Mouse (Mus musculus): ENCODE results near the gene C530008M17Rik. TPM values are rescaled to one million over a fixed set of nuclear protein-coding genes. Genes with fewer than 3 reads are reported as not detected.

Gene C530008M17Rik
- 1 to 10 TPM; 2.0 to 5.9 (median 2.5) TPM for total RNA-seq (2022)

DNA sequence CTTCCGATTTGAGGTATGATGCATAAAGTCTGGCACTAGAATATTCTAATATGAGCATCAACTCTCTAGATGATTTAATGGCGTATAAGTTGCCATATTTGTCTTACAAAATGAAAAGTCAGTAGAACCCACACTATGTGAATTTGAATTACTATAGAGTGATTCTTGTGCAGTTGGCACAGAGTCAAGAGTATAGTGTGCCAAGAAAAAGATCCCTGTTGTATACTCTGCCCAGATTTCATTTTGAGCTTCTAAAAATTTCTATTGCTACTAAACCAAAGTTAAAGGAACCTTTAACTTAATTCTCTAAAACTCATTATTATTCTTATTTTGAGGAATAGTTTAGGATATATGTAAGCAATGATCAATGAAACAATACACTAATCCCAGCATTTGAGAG lies at the start of gene C530008M17Rik:
C530008M17Rik (plus strand) TSS at position 301 of the 400 bp plus-strand sequence.
- no peak for DNase-seq (ENCODE audit: low spot score)

DNA sequence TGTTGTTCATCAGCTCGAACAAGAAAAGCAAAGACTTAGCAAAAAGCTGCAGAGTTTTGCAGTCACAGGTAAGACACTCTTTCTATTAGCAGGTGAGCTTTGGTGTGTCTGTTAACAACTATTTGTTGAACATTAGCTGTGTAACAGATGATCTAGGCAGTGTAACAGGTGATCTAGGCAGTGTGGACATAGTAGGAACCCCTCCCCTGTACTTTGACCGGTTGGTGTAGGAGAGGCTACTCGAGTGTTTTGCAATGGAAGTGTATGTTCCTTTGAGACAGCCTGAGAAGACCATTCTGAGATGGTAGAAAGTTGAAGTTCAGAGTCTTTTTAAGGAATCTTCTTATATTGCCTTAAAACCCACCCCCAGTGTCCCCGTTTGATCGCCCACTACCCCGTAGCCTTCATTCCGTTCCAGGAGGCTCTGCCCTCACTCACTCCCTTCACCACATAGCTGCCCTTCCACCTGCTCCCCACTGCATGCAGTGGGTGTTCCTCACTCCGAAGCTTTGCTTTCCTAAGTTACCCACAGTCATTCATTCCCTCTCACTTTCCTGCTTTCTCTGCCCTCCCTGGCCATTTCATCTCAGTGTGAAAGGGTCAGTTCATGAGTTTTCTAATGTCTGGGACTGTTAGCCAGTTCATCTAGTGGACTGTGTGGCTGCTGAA lies 46.5 kb upstream of the C530008M17Rik start:
- no peak for DNase-seq (ENCODE audit: low spot score)

DNA sequence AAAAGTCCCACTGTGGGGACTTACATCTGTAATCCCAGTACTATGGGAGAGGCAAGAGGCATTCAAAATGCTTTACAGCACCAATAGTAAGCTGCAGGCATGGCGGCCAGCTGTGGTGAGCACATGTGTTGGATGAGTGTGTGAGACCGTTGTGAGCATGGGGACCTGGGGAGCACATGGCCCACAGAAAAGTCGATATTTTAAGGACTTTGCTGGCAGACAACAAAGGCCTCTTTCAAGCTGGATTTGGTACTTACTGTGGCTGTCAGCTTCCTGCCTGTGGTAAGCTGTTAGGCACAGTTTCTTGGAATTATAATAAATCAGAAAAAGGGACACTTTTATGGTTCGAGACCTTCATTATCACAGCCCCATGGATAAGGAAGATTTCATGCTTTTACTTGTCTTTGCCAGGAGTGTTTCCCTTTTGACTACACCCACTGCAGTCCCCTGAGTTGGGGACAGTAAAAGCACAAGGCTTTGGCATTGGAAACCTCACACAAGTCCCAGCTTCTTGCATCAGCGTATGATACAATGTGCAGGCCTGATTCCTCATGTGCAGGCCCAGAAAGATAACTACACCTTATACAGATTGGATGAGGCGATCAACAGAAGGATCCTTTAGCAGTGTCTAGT lies 43.3 kb upstream of the C530008M17Rik start:
- no peak for DNase-seq (ENCODE audit: low spot score)

DNA sequence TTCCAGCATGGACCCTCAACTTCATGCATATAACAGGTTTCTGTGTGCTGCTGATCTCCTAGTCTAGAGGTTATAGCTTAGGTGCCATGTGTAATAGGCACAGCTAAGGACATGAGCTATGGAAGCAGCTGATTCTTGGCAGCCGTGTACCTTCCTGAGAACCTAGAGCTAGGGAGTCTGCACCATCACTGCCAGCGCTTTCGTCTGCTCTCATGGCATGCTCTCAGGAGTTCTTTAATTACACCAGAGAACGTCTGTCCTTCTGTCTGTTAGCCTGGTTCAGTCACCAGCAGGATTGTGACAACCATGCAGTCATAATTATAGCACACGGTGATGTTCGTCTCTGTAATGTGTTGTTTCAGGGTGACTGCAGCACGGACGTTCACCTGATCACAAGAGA lies 41.0 kb upstream of the C530008M17Rik start:
- DNase-seq (ENCODE audit: low spot score): no peak

DNA sequence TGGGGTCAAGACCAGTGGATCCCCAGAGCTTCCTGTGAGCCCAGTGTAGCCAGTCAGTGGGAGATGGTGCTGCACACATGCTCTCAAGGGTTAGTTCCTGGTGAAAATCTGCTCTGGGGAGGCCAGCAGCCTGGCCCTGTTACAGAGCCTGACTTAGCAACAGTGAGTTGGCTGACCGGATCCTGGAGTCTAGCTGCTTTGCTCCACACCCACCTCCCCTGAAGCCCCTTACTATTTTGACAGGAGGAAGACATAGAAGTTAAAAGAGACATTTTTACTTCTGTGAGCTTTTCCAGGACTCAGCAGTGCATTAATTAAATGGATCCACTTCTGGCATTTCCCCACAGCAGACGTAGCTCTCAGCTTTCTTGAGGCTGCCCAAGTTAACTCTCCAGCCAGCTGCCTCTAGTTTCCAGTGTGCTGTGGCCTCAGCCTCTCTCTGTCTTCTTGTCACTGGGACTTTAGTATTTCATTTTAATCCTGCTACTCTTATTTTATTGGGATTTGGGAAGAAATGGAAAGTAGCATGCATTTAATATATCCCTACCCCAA lies 40.0 kb upstream of the C530008M17Rik start:
- DNase-seq (ENCODE audit: low spot score): no peak

DNA sequence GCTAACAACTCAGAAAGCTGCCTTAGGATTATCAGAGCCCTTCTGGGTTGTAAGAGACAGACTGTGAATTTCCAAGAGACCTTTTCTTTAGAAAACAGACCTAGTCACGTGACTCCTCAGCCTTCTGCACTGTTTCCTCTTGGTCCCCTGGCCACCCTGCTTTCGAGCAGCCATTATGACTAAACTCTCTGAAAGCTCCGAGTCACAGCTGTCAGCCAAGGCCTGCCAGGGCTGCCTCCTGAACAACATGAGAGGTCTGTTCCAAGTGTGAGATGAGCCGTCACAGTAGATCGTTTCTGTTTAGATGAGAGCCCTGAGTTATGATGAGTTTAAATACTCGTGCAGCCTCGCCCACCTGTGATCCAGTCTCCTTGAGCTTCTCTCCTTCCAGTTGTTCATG lies 37.6 kb upstream of the C530008M17Rik start:
- DNase-seq (ENCODE audit: low spot score): no peak

DNA sequence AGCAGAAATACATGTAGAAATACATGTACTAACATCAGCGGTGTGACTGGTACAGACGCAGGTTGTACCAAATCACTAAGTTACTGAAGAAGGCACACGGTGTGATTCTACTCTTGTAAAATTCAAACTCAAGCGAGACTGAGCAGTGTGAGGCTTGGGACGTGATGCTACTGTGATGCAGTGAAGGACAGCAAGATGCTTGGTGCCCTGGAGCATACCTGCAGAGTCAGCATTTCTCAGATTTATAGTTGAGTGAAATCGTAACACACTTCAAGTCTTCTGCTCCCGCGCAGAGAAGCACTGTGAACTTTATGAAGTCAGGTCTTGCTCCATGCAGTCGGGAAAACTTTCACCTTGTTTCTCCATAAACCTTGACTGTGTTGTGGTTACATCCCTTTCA lies 32.6 kb upstream of the C530008M17Rik start:
- DNase-seq (ENCODE audit: low spot score): no peak

DNA sequence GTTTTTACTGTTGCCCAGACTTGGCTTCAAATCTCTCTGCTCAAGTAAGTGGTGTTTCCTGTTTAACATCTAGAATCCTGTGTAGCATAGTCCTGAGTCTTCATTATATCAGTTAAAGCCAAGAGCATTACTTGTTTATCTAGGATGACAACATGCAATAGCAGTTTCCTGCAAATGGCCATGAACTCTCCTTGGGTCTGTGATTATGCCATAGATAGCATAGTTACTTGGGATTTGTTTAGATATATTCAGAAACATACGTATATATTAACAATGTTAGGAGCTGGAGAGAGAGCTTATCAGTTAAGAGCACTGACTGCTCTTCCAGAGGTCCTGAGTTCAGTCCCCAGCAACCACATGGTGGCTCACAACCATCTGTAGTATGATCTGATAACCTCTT lies 28.5 kb upstream of the C530008M17Rik start:
- no peak for DNase-seq (ENCODE audit: low spot score)

DNA sequence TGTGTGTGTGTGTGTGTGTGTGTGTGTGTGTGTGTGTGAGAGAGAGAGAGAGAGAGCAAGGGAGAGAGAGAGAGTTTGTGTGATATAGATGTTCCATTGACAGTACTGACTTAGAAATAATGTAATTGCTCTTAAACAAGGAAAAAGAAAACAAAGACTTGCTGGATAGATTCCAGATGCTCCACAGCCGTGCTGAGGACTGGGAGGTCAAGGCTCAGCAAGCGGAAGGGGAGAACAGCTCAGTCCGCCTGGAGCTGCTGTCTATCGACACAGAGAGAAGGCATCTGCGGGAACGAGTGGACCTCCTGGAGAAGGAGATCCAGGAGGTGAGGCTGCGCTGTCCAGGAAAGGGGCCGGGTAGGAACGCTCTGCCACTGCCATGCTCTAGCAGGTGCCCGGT lies 22.3 kb upstream of the C530008M17Rik start:
- DNase-seq (ENCODE audit: low spot score): no peak

DNA sequence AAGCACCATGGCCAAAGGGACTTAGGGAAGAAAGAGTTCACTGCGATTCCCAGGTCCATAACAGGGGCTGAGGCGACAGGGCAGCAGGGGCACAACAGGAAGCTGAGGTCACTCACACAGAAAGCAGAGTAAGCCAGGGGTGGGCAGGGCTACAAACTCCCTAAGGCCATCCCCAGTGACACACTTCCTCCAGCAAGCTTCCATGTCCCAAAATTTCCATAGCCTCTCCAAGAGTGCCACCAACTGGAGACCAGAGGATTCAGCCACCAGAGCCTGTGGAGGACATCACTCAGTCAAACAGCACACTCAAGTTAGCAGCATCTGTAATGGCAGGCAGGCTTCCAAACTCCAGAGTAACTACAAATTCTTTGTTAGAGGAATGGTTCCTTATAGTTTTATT lies 20.7 kb upstream of the C530008M17Rik start:
- no peak for DNase-seq (ENCODE audit: low spot score)

DNA sequence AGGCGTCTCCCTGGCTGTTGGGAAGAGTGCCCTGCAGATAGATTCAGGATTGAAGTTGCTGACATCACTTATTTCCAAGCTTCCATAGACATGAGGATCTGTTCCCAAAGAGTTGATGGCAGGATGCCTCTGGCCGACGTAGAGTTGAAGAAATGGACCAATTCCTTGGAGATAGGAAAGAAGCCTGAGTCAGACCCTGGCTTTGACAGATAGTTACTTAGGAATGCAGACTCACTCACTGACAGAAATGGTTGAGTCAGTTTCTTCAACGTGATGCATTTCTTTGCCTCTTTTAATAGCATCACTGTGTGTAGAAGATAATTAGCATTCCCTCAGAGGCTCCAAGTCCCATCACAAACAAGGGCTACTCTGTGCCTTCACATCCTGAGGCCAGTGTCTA lies 14.2 kb upstream of the C530008M17Rik start:
- DNase-seq (ENCODE audit: low spot score): no peak

DNA sequence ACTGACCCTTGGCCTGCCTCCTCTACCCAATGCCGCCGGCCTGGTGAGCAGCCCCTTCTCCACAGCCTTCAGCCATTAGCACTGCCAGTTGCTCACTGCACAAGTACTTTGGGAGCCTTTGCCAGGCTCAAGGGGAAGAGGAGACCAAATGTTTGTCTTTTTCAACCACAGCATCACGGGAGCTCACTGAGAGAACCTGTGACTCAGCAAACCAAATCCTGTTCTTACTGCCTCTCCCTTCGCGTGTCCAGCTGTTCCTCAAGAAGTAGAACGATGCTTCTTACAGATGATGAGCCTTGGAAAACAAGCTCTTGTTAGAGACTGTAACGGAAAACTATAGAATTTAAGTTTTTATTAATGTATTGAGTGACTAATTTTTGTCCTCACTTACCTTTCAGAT lies 12.1 kb upstream of the C530008M17Rik start:
- no peak for DNase-seq (ENCODE audit: low spot score)

DNA sequence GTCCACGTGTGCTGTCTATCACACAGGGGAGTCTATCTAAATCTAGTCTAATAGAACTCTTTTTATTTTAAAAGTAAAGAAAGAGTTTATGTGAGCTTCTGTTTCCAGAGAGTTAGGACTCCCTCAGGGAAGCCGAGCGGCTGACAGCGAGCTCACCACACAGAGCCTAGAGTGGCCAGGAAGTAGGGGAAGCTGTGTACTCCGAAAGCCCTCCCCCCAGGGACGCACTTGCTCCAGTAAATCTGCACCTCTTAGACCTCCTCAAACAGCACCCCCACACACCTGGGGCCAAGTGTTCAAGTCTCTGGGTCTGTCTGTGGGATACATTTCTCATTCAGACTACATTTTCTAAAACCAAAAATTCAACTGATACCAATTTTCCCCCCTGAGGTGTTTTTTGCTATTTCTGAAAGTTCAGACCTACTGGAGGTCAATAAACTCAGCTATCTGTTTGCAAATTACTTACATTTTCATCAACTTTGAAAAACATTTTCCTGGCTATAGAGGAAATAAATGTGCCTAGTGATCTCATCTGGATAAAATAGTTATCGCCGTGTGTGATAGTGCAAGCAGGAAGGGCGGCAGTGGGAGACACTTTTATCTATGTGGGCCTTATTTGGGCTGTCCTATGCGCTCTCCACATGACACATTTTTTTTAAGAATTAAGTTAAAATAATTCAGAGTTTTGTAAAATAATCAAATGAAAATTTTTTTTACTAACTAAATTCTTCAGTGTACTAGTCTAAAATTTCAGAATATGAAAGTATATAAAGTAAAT lies 11.0 kb upstream of the C530008M17Rik start:
- no peak for DNase-seq (ENCODE audit: low spot score)

DNA sequence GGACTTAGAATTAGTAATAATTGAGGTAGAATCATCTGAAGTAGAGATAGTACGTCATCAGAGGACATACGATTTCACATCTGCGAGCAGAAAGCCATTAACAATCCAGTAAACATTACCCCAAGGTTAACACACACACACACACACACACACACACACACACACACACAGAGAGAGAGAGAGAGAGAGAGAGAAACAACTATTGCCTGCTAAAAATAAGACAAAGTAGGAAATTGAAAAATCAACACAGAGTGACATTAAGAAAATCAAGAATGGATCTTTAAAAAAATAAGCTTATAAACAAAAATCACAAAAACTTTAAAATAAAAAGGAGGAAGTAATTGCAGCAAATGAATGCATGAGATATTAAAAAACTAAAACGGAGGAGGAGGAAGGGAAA lies 6.4 kb upstream of the C530008M17Rik start:
- DNase-seq (ENCODE audit: low spot score): no peak

DNA sequence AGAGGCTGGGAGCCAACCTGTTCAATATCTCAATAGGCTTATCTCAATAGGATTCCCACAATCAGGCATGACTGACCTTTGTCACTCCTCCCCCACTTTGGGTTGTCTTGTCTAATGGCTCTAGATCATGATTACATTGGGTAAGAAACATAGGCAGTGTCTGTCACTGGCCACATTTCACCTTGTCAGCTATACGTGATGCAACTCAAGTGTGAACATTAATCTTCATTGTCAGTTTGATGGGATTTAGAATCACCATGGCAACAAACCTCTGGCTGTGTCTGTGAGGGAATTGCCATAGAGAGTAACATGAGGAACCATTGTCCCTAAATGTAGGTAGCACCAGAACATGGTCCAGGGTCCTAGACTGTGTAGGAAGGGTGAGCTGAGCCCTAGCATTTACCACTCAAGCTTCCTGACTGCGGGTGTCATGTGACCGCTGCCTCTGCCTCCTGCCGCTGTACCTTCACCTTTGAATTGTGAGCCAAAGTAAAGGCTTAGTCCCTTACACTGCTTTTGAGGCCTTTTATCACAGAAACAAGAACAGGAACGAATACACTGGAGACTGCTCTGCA lies 5.1 kb upstream of the C530008M17Rik start:
- no peak for DNase-seq (ENCODE audit: low spot score)

DNA sequence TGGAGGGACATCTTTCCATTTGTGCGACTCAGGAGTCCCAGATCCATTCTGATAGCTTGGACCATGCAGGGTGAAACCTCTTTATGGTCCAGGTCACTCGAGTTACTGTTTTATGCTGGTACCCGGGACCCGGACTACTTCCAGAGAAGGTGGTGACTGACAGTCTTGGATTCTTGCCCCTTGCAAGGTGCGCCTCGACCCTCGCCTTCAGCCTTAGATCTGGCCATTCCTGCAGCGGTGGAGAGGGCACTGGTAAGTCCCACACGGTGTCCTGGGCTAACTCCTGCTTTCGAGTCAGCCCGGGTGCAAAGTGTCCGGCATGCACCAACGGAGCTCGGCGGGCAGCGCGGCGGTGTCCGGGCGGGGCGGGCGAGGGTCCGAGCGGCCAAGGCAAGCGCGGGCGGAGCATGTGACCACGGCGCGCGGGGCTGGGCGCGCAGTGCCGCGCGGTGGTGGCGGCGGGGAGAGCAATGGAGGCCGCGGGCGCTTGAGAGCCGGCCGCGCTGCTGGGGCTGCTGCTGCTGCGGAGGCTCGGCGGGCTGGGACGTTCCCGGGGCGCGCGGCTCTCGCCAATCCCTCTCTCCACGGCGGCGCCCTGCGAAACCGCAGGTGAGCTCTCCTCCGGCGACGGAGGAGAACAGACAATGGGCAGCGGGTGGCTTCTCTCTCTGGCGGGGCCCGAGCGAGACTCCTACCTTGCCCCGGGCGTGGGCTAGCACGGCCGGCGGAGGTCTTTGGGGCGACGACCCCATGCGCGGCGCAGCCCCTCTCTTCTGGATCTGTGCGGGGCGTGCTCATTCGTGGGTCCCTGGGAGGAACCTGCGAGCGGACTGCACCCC lies 1.2 kb downstream of the C530008M17Rik start:
- DNase-seq (ENCODE audit: low spot score): no peak

DNA sequence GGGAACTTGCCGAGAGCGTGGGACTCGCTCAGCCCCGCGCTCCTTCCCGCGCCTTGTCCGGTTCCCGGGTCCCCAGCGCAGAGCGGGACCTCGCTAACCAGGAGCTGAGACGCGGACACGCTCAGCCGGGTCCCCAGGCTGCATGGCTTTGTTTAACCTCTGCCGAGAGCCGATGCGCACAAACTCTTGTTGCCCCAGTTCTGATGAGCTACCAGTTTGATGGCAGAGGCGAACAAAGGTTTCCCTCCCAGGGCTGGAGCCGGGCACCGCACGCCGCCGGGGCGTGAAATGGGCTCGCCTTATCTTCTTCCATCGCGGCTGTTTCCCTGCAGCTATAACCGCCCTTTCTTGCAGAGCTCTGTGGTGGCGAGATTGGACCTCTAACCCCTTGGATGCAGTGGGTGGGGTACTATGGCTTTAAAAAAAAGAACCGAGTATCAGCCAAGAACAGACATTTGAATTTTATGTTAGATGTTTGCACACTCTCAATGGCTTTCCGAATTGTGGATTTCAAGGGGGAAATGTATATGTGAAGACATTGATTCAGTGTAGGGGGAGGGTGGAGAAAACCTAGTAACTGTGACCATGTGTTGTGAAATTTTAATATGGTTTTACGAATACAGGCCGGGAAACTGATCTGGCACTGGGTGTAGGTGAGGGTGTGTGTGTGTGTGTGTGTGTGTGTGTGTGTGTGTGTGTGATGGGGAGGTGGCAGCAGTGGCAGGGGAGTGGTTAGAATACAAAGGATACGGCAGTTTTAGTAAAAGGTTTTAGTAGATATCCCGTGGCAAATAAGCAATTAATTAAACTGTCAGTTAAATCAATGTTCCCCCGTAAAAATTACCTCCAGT lies 2.0 kb downstream of the C530008M17Rik start:
- DNase-seq (ENCODE audit: low spot score): no peak

DNA sequence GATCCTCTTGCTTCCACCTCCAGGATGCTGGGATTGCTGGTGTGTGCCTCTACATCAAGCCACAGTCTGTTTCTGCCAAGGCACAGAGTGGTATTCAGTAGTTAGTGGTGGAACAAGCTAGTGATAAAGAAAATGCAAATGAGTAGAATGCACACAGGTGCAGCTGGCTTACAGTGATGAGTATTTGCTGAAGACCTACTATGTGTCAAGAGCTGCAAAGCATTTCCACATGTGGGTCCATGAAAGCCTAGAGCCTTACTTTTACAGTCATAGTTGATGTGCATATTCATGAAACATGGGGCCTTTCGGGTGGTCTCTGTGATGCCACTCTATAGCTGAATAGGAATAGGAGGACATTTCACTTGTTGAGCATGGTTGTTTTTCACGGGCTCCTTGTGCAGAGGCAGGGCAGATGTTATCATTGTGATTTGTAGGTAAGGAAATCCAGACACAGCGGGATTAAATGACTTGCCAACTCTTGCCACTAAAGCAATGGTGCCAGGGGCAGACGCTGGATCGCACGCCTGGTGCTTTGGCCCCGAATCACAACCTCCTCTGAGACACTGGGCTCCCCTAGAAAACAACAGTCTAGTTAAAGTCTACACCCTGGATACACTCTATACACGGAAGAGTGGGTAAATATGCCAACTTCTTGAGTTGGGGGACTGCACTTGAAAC lies 3.8 kb downstream of the C530008M17Rik start:
- no peak for DNase-seq (ENCODE audit: low spot score)

DNA sequence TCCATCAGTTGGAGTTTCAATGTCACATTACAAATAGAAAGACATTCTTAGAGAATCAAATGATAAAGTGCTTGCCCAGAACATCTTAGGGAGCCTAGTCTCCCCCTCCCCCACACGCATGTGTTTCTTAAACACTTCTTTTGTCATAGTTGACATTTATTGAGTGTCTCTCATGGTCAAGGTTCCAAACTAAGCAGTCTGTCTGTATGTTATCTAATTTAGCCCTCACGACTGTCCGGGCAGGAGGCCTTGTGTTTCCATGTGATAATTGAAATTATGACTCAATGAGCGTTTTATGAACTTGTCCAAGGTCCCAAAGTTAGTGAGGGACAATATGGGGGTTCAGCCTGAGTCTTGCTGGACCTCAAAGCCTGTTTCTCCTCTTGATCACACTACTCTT lies 5.0 kb downstream of the C530008M17Rik start:
- no peak for DNase-seq (ENCODE audit: low spot score)

DNA sequence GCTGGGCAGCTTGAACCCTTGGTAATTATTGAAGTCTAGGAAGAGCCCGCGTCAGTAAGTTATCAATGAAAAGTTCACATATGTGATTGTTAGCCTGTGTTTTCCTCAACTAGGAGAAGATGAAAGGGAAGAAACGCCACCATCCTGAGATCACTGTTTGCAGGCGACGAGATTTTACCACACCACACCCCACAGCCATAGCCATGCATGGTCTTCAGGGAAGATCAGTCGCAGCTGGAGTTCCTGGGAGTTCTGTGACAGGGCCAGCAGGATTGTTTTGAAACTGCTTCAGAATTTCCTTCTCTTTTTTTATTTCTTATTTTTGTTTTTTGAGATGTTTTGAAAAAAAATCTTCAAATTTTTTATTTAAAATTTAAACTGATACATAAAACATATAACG lies 8.6 kb downstream of the C530008M17Rik start:
- DNase-seq (ENCODE audit: low spot score): no peak

All from heart, adult 8-10 months (tissue).